Mouse (Mus musculus) midbrain, embryonic 12.5 days (tissue): ENCODE results near the gene Serbp1. TPM values are rescaled to one million over a fixed set of nuclear protein-coding genes. Genes with fewer than 3 reads are reported as not detected.
"Not testable (repeated sequence)": the region's sequence is repeated elsewhere in the genome, so short reads cannot be mapped to it uniquely, and the experiment has no call there.

ENCODE experiments used
- ATAC-seq: fragments of 200-750 bp; cut with Nextera tagmentation; 2 replicates; pipeline ENCODE4 v1.8.0; 2017; ENCODE audit warnings: low read depth, moderate TSS enrichment, moderate library complexity; ENCODE audit not compliant: low FRiP score
- H3K27ac ChIP-seq: fragments of 300-500 bp; sonication (generic); replicated peaks from 2 replicates; pipeline ENCODE4 v1.5.1; 2016; ENCODE audit warnings: mild to moderate bottlenecking
- H3K27me3 ChIP-seq: fragments of 300-500 bp; sonication (generic); 2 replicates; pipeline ENCODE4 v1.6.1; 2016; ENCODE audit warnings: mild to moderate bottlenecking
- H3K36me3 ChIP-seq: fragments of 300-500 bp; sonication (generic); 2 replicates; pipeline ENCODE4 v1.6.1; 2016
- H3K4me1 ChIP-seq: fragments of 300-500 bp; sonication (generic); 2 replicates; pipeline ENCODE4 v1.6.1; 2016
- H3K4me2 ChIP-seq: fragments of 300-500 bp; sonication (generic); replicated peaks from 2 replicates; pipeline ENCODE4 v1.6.1; 2016; ENCODE audit warnings: mild to moderate bottlenecking, moderate library complexity
- H3K4me3 ChIP-seq: fragments of 300-500 bp; sonication (generic); 2 replicates; pipeline ENCODE4 v1.5.1; 2016; ENCODE audit warnings: mild to moderate bottlenecking
- H3K9ac ChIP-seq: fragments of 300-500 bp; sonication (generic); replicated peaks from 2 replicates; pipeline ENCODE4 v1.6.1; 2016; ENCODE audit warnings: mild to moderate bottlenecking, moderate library complexity
- H3K9me3 ChIP-seq: fragments of 300-500 bp; sonication (generic); 2 replicates; pipeline ENCODE4 v1.6.1; 2016; ENCODE audit warnings: mild to moderate bottlenecking
- WGBS: fragments of 180-500 bp; shearing (Covaris S2); methylation state at CpG from one replicate; pipeline ENCODE4 v1.1.7; 2016; 5-methylcytosine and 5-hydroxymethylcytosine counted together
- polyA plus RNA-seq: library from polyadenylated mRNA; unstranded; fragments of >200 nt; fragmentation: Nextera tagmentation; extraction: Ambion mirVana; gene quantifications from 2 replicates; pipeline ENCODE4 v1.2.1, GENCODE M21; 2016

The Serbp1 gene
- polyA plus RNA-seq, 1 experiment from 2014 or later = 414 TPM

DNA sequence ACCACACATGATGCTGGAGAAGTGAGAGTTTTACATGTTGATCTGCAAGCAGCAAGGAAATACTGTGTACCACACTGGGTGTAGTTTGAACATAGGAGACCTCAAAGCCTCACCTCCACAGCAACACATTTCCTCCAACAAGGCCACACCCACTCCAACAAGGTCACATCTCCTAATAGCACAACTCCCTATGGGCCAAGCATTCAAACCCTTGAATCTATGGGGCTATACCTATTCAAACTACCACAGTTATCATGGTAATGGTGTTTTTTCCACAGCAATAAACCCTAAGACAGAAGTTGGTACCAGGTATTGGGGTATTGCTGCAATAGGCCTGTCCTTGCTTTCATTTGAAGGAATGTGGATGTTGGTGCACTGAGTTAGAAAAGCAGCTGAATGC lies 19.4 kb upstream of the Serbp1 start:
- Histone ChIP-seq H3K9me3 (no peaks in the 10 kb centered on the region), H3K4me3 (no peak overlapping the region), H3K4me1 (no peaks in the 10 kb centered on the region), H3K9ac (no peak overlapping the region), H3K4me2 (no peak overlapping the region), H3K27ac (no peak overlapping the region), H3K27me3 (no peaks in the 10 kb centered on the region), H3K36me3 (no peaks in the 10 kb centered on the region)
- ATAC-seq = no peak

DNA sequence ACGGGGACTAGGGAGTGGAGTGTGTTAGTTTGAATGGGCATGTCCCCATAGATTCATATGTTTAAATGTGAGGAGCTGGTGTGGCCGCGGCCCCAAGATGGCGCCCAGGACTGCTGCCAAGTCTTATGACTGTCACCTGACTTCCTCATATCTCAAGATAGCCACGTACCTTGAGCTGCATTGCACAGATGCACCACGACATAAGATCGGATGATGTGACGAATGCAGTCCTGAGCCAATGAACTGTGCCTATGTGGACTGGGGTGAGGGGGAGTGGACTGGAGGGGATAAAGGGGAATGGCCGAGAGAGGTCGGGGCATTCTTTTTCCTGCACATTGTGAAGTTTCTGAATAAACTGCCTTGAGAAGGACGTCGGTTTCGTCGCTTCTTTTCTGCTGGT lies 18.0 kb upstream of the Serbp1 start:
- 87% methylated on average over 14 of the region's 14 CpGs for WGBS
- ATAC-seq = not testable (repeated sequence)

DNA sequence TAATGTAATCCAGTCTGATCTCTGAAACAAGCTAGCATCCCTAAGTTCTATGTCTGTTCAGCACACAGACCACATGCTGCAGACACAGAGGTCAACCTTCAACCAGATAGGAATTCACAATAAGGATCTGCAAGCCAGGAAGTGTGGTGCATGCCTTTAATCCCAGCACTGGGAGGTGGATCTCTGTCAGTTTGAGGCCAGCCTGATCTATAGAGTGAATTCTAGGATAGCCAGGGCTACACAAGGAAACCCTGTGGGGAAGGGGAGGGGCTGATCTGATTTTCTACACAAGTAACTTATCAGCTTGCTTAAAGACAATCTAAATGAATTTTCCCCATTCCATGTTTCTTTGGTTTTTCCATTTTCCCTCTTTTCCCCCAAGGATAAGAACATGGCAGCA lies 17.2 kb upstream of the Serbp1 start:
- Histone ChIP-seq H3K9me3 (no peaks in the 10 kb centered on the region), H3K27ac (no peak overlapping the region), H3K36me3 (no peaks in the 10 kb centered on the region), H3K27me3 (no peaks in the 10 kb centered on the region), H3K9ac (no peak overlapping the region), H3K4me2 (no peak overlapping the region), H3K4me3 (no peak overlapping the region), H3K4me1 (no peaks in the 10 kb centered on the region)
- ATAC-seq = no peak

More for the DNA sequence above, 18.0 kb upstream of the Serbp1 start:
- H3K9me3 ChIP-seq, H3K4me3 ChIP-seq, H3K9ac ChIP-seq, H3K4me2 ChIP-seq, H3K4me1 ChIP-seq, H3K27me3 ChIP-seq, H3K36me3 ChIP-seq, H3K27ac ChIP-seq: not testable (repeated sequence)

DNA sequence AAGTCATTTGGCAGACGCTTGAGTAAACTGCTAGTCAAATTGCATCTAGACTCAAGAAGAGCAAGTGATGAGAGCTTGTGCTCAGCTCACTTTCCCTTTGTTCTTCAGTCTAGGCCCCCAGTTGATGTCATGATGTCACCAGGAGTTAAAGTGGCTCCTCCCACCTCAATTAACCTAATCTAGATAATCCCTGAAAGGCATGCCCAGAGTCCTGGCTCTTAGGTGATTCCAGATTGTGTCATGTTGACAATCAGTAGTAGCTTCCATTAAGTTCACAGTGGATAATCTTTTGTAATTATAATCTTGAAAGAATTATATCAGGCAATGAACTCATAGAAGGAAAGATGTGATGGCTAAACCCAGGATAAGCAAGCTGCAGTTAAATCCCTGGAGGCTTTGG lies 14.9 kb upstream of the Serbp1 start:
- no peak for ATAC-seq
- WGBS = 91% methylated on average over 1 of the region's 1 CpGs
- no peaks in the 10 kb centered on the region for H3K27me3 ChIP-seq
- H3K4me3 ChIP-seq = no peak overlapping the region
- H3K27ac ChIP-seq = no peak overlapping the region
- no peak overlapping the region for H3K9ac ChIP-seq
- no peaks in the 10 kb centered on the region for H3K36me3 ChIP-seq
- no peak overlapping the region for H3K4me2 ChIP-seq
- 0 out of 2 replicates have a peak, but pooled peaks cover under 1% of the 10 kb centered on the region for H3K4me1 ChIP-seq
- H3K9me3 ChIP-seq = no peaks in the 10 kb centered on the region

DNA sequence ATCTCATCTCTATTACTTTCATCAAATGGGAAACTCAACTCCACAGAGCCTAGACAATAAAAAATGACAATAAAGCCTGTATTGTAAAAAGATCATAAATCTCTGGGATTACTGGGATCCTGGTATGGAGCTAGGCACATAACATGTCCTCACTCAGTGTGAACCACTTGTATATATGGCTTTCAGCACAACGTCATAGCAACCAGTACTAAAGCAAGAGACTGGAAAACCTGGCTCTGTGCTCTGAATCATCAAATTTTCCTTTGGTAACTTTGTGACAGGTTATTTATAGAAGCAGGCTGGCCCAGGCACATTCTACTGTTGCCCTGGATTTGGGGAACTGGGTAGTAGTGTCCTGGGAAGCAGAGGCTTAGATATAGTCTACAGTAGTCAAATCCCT lies 14.5 kb upstream of the Serbp1 start:
- ATAC-seq = no peak
- Histone ChIP-seq H3K27ac (no peak overlapping the region), H3K27me3 (no peaks in the 10 kb centered on the region), H3K9me3 (no peaks in the 10 kb centered on the region), H3K9ac (no peak overlapping the region), H3K36me3 (no peaks in the 10 kb centered on the region), H3K4me2 (no peak overlapping the region), H3K4me1 (peaks cover 5% of the 10 kb centered on the region; the same call in 1 of the 2 replicates), H3K4me3 (no peak overlapping the region)
- 88% methylated on average over 1 of the region's 1 CpGs for WGBS

DNA sequence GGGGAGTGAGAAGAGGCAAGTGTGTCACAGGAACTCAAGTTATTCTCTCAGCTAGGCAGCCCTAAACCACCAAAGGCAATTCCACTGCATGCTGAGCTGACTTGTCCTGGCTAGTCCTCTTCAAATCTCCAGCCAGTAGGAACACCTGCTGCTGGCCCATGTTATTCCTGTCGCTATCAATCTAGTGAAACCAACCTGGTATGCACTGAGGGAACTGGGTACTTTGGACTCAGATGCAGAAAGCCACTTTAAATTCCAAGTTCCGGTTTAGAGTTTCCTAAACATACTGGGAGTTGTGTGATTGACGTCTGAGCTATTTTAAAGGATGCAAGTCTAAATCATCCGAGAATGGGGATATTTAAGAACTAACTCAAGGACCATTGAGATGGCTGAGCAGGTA lies 11.7 kb upstream of the Serbp1 start:
- H3K9me3 ChIP-seq = no peaks in the 10 kb centered on the region
- H3K27me3 ChIP-seq = peaks cover 9% of the 10 kb centered on the region; the same call in 1 of the 2 replicates
- WGBS = 71% methylated on average over 4 of the region's 4 CpGs
- H3K4me3 ChIP-seq = no peak overlapping the region
- H3K36me3 ChIP-seq = no peaks in the 10 kb centered on the region
- H3K4me1 ChIP-seq = peaks cover 12% of the 10 kb centered on the region; the same call in 1 of the 2 replicates
- H3K9ac ChIP-seq = no peak overlapping the region
- H3K27ac ChIP-seq = no peak overlapping the region
- no peak overlapping the region for H3K4me2 ChIP-seq
- no peak for ATAC-seq

DNA sequence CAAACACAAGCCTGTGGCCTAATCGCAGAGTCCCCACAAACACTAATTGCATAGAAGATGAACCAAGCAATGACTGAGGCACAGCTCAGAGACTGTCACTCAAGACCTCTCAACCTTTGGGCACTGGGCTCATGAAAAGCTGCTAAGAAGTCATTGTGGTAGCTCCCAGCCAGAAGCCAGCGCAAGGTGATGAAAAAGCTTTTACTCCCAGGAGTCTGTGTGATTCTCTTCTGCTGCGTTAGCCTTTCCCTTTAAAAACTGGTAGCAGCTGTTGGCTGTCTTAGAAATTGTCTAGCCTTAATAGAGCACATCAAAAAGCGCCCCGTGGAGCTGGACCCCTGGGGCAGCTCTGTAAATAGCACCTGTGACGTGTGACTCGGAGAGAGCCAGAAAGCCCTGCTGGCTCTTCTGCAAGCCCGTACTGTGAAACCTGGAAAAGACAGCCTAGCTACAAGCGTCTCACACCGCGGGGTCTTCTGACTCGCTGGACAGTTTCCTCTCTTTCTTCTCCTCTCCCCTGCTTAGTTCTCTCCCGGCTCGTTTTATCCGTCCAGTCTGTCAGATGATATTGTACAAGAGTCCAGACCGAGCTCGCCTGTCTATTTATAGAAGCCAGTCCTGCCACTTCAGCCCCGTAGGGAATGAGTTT lies 9.4 kb upstream of the Serbp1 start:
- H3K36me3 ChIP-seq = no peaks in the 10 kb centered on the region
- peaks cover 12% of the 10 kb centered on the region; the same call in 1 of the 2 replicates for H3K4me1 ChIP-seq
- peak overlapping the region; percentile 43 for H3K4me2 ChIP-seq
- H3K9me3 ChIP-seq = no peaks in the 10 kb centered on the region
- H3K9ac ChIP-seq = no peak overlapping the region
- peaks cover 9% of the 10 kb centered on the region; the same call in 1 of the 2 replicates for H3K27me3 ChIP-seq
- peak overlapping the region; percentile 22 for H3K4me3 ChIP-seq
- WGBS = 14% methylated on average over 18 of the region's 18 CpGs
- ATAC-seq = peak; percentile 58
- H3K27ac ChIP-seq = no peak overlapping the region

DNA sequence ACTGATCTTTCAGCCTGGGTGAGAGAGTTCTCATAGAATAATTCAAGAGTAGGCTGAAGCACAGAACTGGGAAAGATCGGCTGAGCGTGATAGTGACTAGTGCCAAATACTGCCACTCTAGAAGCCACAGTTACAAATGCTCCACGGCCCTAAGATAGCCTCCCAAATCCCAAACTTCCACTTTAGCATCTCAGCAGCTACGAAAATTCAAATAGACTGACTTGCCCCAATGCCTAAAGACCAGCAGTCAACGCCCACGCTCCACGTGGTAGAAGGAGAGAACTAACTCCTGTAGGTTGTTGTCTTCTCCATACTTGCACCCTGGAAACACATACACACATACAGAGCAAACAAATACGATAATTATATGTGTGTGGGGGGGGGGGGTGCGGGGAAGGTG lies 8.5 kb upstream of the Serbp1 start:
- no peak overlapping the region for H3K9ac ChIP-seq
- H3K9me3 ChIP-seq = no peaks in the 10 kb centered on the region
- H3K27ac ChIP-seq = no peak overlapping the region
- ATAC-seq = no peak
- H3K4me2 ChIP-seq = no peak overlapping the region
- H3K27me3 ChIP-seq = peaks cover 9% of the 10 kb centered on the region; the same call in 1 of the 2 replicates
- H3K4me3 ChIP-seq = no peak overlapping the region
- no peaks in the 10 kb centered on the region for H3K36me3 ChIP-seq
- WGBS = 51% methylated on average over 9 of the region's 9 CpGs
- H3K4me1 ChIP-seq = peaks cover 12% of the 10 kb centered on the region; the same call in 1 of the 2 replicates

DNA sequence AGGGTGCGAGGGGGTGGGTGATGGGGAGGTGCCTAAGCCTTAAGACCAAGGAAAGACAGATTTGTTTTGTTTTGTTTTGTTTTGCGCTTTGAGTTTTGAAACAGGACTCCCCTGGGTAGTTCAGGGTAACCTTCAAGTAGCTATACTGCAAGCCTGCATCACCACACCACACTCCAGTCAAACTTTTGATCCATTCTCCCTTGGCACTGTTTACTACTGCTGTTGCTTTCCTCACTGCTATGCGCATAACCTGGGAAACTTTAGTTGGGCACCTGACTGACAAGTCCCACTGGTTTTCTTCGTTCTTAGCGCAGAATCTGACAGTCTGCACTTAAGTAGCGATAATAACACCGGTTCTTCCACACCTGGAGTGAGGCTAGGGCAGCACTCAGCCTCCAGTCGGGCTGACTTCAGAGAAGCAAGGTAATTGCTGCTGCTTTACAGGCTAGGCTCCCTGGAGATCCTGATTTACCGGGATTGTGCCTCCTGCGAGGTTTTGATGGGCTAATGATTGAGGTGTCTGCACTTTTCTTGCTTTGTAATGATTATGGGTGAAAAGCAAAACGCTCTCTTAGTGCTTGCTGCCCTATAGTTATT lies 8.0 kb upstream of the Serbp1 start:
- H3K36me3 ChIP-seq = no peaks in the 10 kb centered on the region
- no peak overlapping the region for H3K4me2 ChIP-seq
- peaks cover 9% of the 10 kb centered on the region; the same call in 1 of the 2 replicates for H3K27me3 ChIP-seq
- no peaks in the 10 kb centered on the region for H3K9me3 ChIP-seq
- H3K4me3 ChIP-seq = no peak overlapping the region
- H3K27ac ChIP-seq = no peak overlapping the region
- peaks cover 12% of the 10 kb centered on the region; the same call in 1 of the 2 replicates for H3K4me1 ChIP-seq
- 13% methylated on average over 11 of the region's 11 CpGs for WGBS
- ATAC-seq = no peak
- no peak overlapping the region for H3K9ac ChIP-seq

DNA sequence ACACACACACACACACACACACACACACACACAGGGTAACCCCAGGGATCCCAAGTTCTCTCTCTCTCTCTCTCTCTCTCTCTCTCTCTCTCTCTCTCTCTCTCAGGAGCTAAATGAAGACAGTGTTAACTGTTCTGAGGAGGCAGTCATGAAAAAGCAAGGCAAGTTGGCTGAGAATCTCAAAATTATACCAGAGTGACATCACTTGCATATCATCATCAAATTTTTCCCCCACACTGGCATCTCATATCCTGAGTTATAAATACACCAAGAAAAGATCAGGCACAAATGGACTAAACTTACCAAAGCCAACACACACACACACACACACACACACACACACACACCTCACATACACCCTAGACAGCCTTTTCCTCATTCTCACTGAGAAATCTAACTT lies 7.0 kb upstream of the Serbp1 start:
- Histone ChIP-seq H3K9me3 (no peaks in the 10 kb centered on the region), H3K9ac (no peak overlapping the region), H3K4me2 (no peak overlapping the region), H3K36me3 (no peaks in the 10 kb centered on the region), H3K4me1 (peaks cover 12% of the 10 kb centered on the region; the same call in 1 of the 2 replicates), H3K27me3 (peaks cover 9% of the 10 kb centered on the region; the same call in 1 of the 2 replicates), H3K4me3 (no peak overlapping the region), H3K27ac (no peak overlapping the region)
- no peak for ATAC-seq

DNA sequence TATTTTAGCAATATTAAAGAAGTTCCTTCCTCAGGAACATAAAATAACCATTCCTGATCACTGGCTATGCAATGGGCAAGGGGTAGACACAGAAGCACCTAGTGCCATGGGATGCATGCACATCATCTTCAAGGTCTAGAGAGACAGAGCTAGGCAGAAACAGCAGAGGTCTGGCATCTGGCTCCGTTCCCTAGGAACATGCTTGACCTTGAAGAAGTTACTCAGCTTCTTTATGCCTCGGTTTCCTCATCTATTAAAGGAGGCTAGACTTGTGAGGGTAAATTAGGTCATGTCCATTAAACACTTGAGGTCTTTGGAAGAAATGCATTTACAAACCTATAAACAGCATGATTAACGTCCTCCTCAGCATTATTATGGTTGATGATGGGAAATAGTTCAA lies 2.3 kb upstream of the Serbp1 start:
- no peaks in the 10 kb centered on the region for H3K9me3 ChIP-seq
- WGBS = 85% methylated on average over 3 of the region's 3 CpGs
- H3K4me2 ChIP-seq = no peak overlapping the region
- H3K4me3 ChIP-seq = no peak overlapping the region
- no peaks in the 10 kb centered on the region for H3K4me1 ChIP-seq
- no peak overlapping the region for H3K9ac ChIP-seq
- H3K27me3 ChIP-seq = no peaks in the 10 kb centered on the region
- H3K27ac ChIP-seq = no peak overlapping the region
- no peak for ATAC-seq
- H3K36me3 ChIP-seq = no peaks in the 10 kb centered on the region

DNA sequence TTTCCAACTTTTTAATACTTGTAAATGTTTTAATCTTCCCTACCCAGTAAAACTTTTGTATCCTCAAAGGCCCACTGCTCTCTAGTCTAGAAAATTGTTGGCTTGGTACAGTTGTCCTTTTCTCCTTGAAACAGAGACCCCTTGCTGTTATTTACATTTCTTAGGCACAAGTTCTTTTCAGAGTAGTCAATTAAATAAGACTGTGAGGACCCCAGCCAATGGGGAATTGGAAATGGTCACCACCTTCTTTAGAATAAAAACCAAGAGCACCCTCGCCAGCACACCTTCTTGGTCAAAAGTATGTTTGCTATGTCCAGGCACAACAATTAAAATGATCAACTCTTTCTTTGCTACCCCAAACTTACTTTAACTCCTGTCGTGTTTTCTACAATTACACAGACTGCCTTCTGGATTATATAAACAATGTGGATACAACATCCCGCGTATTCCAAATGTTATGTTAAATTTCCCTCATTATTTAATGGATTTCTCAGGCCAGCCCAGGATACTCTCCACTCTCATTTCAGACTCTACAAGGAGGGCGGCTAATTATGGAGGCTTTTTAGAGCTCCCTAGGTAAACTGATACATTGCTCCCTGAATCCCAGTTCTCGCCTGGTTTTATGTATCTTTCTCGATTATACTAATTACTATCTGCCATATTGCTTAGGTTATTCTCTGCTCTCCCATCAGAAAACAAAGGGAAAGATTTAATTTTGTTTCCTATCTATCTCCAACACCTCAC lies 1.3 kb upstream of the Serbp1 start:
- H3K27ac ChIP-seq = no peak overlapping the region
- no peak overlapping the region for H3K4me2 ChIP-seq
- no peaks in the 10 kb centered on the region for H3K9me3 ChIP-seq
- no peaks in the 10 kb centered on the region for H3K36me3 ChIP-seq
- H3K9ac ChIP-seq = no peak overlapping the region
- H3K4me1 ChIP-seq = no peaks in the 10 kb centered on the region
- no peaks in the 10 kb centered on the region for H3K27me3 ChIP-seq
- ATAC-seq = no peak
- H3K4me3 ChIP-seq = no peak overlapping the region
- WGBS = 86% methylated on average over 7 of the region's 7 CpGs
